Mouse (Mus musculus) midbrain, embryonic 15.5 days (tissue): ENCODE results near the gene Moap1. TPM values are rescaled to one million over a fixed set of nuclear protein-coding genes. Genes with fewer than 3 reads are reported as not detected.

Experiments
- ATAC-seq: fragments of 200-750 bp; cut with Nextera tagmentation; replicated peaks from 2 replicates; pipeline ENCODE4 v1.8.0; 2017; ENCODE audit warnings: moderate TSS enrichment
- H3K27ac ChIP-seq: fragments of 300-500 bp; sonication (generic); 2 replicates; pipeline ENCODE4 v1.5.1; 2015; ENCODE audit warnings: mild to moderate bottlenecking, inconsistent platforms
- H3K27me3 ChIP-seq: fragments of 300-500 bp; sonication (generic); replicated peaks from 2 replicates; pipeline ENCODE4 v1.6.1; 2015; ENCODE audit warnings: inconsistent platforms
- H3K36me3 ChIP-seq: fragments of 300-500 bp; sonication (generic); replicated peaks from 2 replicates; pipeline ENCODE4 v1.6.1; 2015; ENCODE audit warnings: inconsistent platforms
- H3K4me1 ChIP-seq: fragments of 300-500 bp; sonication (generic); 2 replicates; pipeline ENCODE4 v1.6.1; 2015; ENCODE audit warnings: inconsistent platforms
- H3K4me2 ChIP-seq: fragments of 300-500 bp; sonication (generic); 2 replicates; pipeline ENCODE4 v1.6.1; 2015; ENCODE audit warnings: inconsistent platforms, mild to moderate bottlenecking, moderate library complexity
- H3K4me3 ChIP-seq: fragments of 300-500 bp; sonication (generic); 2 replicates; pipeline ENCODE4 v1.5.1; 2015; ENCODE audit warnings: mild to moderate bottlenecking, inconsistent platforms
- H3K9ac ChIP-seq: fragments of 300-500 bp; sonication (generic); 2 replicates; pipeline ENCODE4 v1.6.1; 2015; ENCODE audit warnings: mild to moderate bottlenecking, inconsistent platforms
- H3K9me3 ChIP-seq: fragments of 300-500 bp; sonication (generic); 2 replicates; pipeline ENCODE4 v1.6.1; 2016; ENCODE audit warnings: inconsistent platforms
- WGBS: fragments of 180-500 bp; shearing (Covaris S2); methylation state at CpG from one replicate; pipeline ENCODE4 v1.1.7; 2015; ENCODE audit warnings: mixed read lengths; 5-methylcytosine and 5-hydroxymethylcytosine counted together
- polyA plus RNA-seq: library from polyadenylated mRNA; unstranded; fragments of >200 nt; fragmentation: Nextera tagmentation; extraction: Ambion mirVana; gene quantifications from 2 replicates; pipeline ENCODE4 v1.2.1, GENCODE M21; 2015

The Moap1 gene
- polyA plus RNA-seq, 1 experiment from 2014 or later, result 73.2 TPM

DNA sequence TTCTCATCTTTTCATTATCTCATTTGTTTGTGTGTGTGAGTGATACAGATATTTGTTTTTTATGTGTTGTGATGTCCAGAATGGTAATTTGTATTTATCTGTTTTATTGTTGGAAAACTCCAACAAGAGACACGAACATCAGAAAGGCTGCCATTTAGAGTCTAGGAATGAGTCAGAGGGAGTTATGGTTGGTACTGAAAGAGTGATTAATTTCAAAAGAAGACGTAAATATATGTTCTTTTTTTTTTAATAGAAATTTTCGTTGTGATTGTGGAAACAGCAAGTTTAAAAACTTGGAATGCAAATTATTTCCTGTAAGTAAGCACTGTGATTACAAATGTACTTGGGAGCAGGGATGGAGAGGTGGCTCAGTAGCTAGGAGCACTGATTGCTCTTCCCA is 18.2 kb upstream of the Moap1 start:
- Histone ChIP-seq H3K27me3 (no peaks in the 10 kb centered on the region), H3K9me3 (no peaks in the 10 kb centered on the region), H3K4me2 (no peak overlapping the region), H3K27ac (no peak overlapping the region), H3K4me3 (no peak overlapping the region), H3K4me1 (peaks cover 21% of the 10 kb centered on the region), H3K9ac (no peak overlapping the region), H3K36me3 (peaks cover 12% of the 10 kb centered on the region; the same call in 1 of the 2 replicates)
- WGBS, result 95% methylated on average over 3 of the region's 3 CpGs
- no peak for ATAC-seq

DNA sequence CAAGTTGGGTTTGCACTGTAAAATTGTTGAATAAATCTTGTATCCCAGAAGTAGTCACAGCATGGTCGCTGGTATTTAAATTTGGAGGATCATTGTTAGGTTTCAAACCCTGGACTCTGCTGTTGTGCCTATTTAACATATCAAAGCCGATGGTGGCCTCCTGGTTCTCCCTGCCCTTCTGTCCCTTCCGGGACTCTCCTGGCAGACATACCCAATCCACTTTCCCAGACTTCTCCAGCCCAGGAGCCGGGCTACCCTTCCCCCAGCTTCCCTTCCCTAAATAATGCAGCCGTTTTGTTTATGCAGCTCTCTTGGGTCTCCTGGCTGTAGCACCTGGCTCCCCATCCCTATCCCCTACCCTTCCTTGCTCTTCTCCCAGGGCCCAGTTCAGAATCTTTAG is 15.5 kb upstream of the Moap1 start:
- peaks cover 4% of the 10 kb centered on the region; the same call in 1 of the 2 replicates for H3K36me3 ChIP-seq
- no peak overlapping the region for H3K27ac ChIP-seq
- peaks cover 33% of the 10 kb centered on the region for H3K4me1 ChIP-seq
- peak overlapping the region; percentile 83 for H3K9ac ChIP-seq
- ATAC-seq, result no peak
- no peaks in the 10 kb centered on the region for H3K27me3 ChIP-seq
- H3K4me2 ChIP-seq, result peak overlapping the region; percentile 81
- peak overlapping the region; percentile 85 for H3K4me3 ChIP-seq
- WGBS, result 1% methylated on average over 5 of the region's 5 CpGs
- no peaks in the 10 kb centered on the region for H3K9me3 ChIP-seq

DNA sequence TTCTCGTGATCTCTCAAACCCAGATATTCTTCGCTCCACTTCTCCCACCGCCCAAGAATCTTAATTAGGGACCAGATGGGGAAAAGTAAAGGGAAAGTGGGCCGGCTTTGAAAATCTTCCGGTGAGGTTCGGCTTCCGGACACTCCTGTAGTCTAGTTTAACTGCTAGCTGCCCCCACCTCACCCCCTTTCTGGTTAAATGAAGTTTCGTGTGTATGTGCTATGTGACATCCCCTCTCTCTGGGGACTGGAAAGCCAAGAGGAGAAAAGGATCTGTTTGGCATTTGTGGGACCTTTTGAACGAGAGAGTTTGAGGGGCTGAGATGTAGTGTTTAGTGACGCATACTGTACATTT is 14.9 kb upstream of the Moap1 start, which contains the start of gene Gm20604:
Gm20604 (minus strand) TSS at position 270 of the 354 bp plus-strand sequence.
- Histone ChIP-seq H3K4me1 (peaks cover 33% of the 10 kb centered on the region), H3K36me3 (no peaks in the 10 kb centered on the region; the same call in 1 of the 2 replicates), H3K4me2 (peak within 1 kb of the TSS; percentile 81), H3K9ac (peak within 1 kb of the TSS; percentile 83), H3K27ac (peak within 1 kb of the TSS; percentile 89), H3K27me3 (no peaks in the 10 kb centered on the region), H3K9me3 (no peaks in the 10 kb centered on the region), H3K4me3 (peak within 1 kb of the TSS; percentile 85)
- under 1% methylated on average over 10 of the region's 10 CpGs for WGBS
- no peak for ATAC-seq

DNA sequence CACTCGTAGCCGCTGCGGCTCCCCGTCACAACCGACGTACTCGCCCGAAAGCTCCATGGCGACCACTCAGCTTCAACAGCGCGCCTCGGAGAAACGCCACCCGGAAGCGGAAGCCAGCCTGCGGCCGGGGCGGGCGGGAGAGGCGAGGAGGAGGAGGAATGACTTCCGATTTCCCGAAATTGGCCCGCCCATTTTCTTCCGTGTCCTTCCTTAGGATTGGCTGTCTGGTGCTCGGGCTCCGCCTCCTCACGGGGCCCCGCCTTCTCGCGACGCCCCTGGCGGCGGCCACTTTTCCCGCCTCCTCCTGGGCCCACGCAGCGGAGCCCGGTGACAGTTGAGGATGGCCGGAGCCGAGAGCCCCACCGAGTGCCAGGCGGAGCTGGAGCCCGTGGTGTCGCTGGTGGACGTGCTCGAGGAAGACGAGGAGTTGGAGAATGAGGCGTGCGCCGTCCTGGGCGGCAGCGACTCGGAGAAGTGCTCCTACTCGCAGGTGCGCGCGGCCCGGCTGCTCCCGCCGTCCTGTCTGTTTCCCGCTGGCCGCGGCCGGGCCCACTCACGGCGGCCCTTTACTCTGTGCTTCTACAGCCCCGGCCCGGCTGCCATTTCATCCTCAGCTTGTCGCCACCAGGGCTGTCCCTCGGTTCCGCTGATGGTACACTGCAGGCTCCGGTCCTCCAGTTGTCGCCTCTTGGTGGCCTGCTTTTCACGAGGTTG is 14.4 kb upstream of the Moap1 start, which contains the start of the genes Gm28051, Gon7 and Ubr7:
Gm28051 (minus strand) TSS at position 77 of the 714 bp plus-strand sequence.
Gon7 (minus strand) TSS at position 115 of the 714 bp plus-strand sequence.
Ubr7 (plus strand) TSS at position 279 of the 714 bp plus-strand sequence.
- peak within 1 kb of the TSS; percentile 85 for H3K4me3 ChIP-seq
- under 1% methylated on average over 73 of the region's 73 CpGs for WGBS
- H3K4me1 ChIP-seq, result peaks cover 33% of the 10 kb centered on the region
- H3K27me3 ChIP-seq, result no peaks in the 10 kb centered on the region
- peak within 1 kb of the TSS; percentile 83 for H3K9ac ChIP-seq
- peak within 1 kb of the TSS; percentile 81 for H3K4me2 ChIP-seq
- H3K9me3 ChIP-seq, result no peaks in the 10 kb centered on the region
- H3K36me3 ChIP-seq, result no peaks in the 10 kb centered on the region; the same call in 1 of the 2 replicates
- ATAC-seq, result peak; percentile 97
- H3K27ac ChIP-seq, result peak within 1 kb of the TSS; percentile 89

DNA sequence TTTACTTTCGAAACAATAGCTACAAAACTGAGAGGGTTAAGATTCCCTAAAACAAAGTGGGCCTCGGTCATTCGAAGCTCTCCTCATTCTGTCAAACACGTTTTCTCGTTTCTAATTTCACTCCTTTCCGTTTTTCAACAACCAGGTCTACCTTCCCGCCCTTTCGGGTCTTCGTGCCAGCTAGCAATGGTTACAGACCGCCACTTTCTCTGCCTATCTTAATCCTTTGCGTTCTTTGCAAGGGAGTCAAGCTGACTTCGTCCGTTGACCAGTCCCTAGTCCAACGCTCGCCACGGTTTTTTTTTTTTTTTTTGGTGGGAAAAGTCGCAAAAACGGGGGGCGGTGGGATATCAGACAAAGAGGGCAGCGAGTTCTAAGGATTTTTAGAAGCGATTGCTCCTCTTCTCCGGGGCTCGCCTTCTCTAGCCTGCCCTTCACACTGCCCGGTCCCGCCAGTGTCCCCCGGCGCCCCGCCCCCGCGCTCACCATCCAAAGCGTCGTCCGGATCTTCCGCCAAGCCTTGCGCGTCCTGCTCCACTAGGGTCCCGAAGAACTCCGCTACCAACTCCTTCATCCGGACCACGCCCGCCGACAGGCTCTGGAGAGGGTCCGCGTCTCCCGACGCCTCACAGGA is 13.7 kb upstream of the Moap1 start:
- H3K9ac ChIP-seq, result peak overlapping the region; percentile 57
- 1% methylated on average over 46 of the region's 46 CpGs for WGBS
- peak; percentile 90 for ATAC-seq
- H3K27me3 ChIP-seq, result no peaks in the 10 kb centered on the region
- H3K9me3 ChIP-seq, result no peaks in the 10 kb centered on the region
- H3K36me3 ChIP-seq, result no peaks in the 10 kb centered on the region
- H3K4me3 ChIP-seq, result peak overlapping the region; percentile 85
- H3K27ac ChIP-seq, result peak overlapping the region; percentile 89
- peak overlapping the region; percentile 69 for H3K4me2 ChIP-seq
- H3K4me1 ChIP-seq, result peaks cover 33% of the 10 kb centered on the region

DNA sequence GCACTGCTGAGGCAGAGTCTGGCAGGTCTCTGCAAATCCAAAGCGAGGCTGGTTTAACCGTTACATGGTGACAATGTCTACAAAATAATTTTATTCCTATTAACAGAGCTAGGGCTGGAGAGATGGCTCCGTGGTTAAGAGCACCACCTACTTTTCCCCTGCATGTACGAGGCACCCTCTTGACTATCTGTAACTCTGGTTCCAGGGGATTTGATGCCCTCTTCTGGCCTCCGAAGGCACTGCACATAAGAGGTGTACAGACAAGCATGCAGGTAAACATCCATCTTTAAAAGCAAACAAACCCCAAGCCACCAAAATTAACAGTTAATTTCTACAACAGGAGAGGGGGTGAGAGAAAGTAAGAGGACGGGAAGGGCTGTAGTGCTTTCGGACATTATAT is 12.8 kb upstream of the Moap1 start:
- 88% methylated on average over 7 of the region's 7 CpGs for WGBS
- Histone ChIP-seq H3K4me1 (peaks cover 33% of the 10 kb centered on the region), H3K27ac (no peak overlapping the region), H3K36me3 (no peaks in the 10 kb centered on the region), H3K4me2 (peak overlapping the region; percentile 69), H3K9me3 (no peaks in the 10 kb centered on the region), H3K4me3 (peak overlapping the region; percentile 85), H3K9ac (no peak overlapping the region), H3K27me3 (no peaks in the 10 kb centered on the region)
- no peak for ATAC-seq

DNA sequence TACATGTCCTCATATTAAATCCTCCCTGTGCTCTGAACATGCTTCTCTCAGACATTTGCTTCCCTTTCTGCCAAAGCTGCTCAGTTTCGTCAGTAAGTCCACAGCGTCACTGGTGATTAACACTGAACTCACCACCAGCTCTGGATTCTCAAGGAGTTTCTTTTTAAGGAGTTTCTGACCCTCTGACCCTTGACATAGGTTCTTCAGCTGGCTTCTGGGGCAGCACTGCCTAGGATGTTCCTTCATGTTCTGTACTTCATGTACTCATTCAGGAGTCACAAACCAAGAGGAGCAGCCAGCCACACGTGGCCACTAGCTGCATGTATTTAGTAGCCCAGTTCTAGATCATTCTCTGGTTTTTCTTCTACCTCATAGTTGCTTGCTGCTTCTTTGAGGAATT is 4.8 kb upstream of the Moap1 start:
- H3K36me3 ChIP-seq, result no peaks in the 10 kb centered on the region
- H3K27me3 ChIP-seq, result no peaks in the 10 kb centered on the region
- no peak overlapping the region for H3K27ac ChIP-seq
- H3K4me3 ChIP-seq, result no peak overlapping the region
- H3K4me1 ChIP-seq, result peaks cover 12% of the 10 kb centered on the region
- H3K9me3 ChIP-seq, result no peaks in the 10 kb centered on the region
- H3K4me2 ChIP-seq, result no peak overlapping the region
- ATAC-seq, result no peak
- no peak overlapping the region for H3K9ac ChIP-seq
- WGBS, result 93% methylated on average over 3 of the region's 3 CpGs

DNA sequence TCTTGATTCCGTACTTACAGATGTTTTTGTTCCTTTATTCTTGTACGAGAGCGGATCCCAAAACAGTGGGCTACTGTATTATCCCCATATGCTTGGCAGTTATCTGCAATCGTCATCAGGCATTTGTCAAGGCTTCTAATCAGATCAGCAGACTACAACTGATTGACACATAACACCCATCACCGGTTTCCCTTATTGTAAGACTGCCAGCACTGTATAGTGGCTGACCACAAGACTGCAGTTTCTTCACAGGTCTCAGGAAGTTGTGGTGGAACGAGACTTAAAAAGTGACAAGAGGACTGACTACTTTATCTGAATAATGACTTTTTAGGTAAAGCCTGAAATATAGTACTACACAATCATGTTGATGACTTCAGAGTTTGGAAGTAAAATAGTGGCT is 1.4 kb upstream of the Moap1 start:
- Histone ChIP-seq H3K4me1 (peaks cover 29% of the 10 kb centered on the region), H3K36me3 (no peaks in the 10 kb centered on the region), H3K27ac (no peak overlapping the region), H3K4me2 (peak overlapping the region; percentile 88), H3K9ac (no peak overlapping the region), H3K9me3 (no peaks in the 10 kb centered on the region), H3K27me3 (no peaks in the 10 kb centered on the region), H3K4me3 (peak overlapping the region; percentile 83)
- ATAC-seq, result no peak
- 66% methylated on average over 6 of the region's 6 CpGs for WGBS

DNA sequence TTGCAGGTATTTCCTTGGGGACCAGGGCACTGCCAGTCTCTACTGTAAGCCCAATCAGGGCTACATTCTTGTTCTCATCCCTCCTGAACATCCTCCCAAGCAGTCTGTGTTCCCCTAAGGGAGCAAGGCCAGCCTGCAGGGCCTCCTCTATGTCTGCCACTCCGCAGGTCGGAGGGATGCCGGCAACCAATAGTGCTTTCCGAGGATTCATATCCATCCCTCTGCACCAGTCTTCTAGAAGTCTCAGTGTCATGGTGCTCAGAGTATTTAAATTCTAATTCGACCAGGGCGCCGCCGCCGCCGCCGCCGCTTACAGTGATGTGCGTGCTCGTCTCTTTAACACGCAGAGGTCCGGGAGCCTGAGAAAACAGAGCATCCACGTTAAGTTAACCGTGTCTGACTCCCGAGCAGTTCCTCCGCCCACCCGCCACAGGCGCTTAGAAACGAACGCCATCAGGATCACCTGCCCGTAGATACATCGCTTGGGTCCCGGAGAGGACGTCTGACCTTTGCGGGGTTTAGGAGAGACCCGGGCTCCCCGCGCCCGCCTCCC is 349 bp downstream of the Moap1 start:
- WGBS, result under 1% methylated on average over 33 of the region's 33 CpGs

DNA sequence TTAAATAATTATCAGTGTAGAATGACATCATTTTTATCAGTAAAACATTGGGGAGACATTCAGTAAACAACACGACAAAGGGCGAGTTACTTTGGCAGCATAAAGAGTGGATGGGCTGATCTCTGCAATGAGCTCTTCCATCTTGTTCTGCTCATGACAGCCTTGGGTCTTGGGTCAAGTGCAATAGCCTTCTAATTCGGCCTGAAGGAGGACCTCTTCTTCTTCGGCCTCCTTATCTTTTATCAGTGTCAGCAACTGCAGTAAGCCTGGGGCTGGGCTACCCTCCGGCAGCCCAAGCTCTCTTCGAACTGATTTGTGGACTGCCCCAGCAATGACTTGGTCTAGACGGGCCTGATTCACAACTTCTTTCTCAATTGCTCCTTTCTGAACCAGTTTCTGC is 1.4 kb downstream of the Moap1 start:
- WGBS, result 92% methylated on average over 7 of the region's 7 CpGs
- Histone ChIP-seq H3K4me1 (peaks cover 29% of the 10 kb centered on the region), H3K36me3 (no peaks in the 10 kb centered on the region), H3K4me2 (peak overlapping the region; percentile 88; the same call in 1 of the 2 replicates), H3K9me3 (no peaks in the 10 kb centered on the region), H3K4me3 (peak overlapping the region; percentile 83; the same call in 1 of the 2 replicates), H3K27me3 (no peaks in the 10 kb centered on the region), H3K27ac (no peak overlapping the region), H3K9ac (no peak overlapping the region)
- no peak for ATAC-seq

More for the DNA sequence above, 349 bp downstream of the Moap1 start:
- Histone ChIP-seq H3K9ac (peak overlapping the region; percentile 88), H3K36me3 (no peaks in the 10 kb centered on the region), H3K4me3 (peak overlapping the region; percentile 83), H3K27ac (peak overlapping the region; percentile 96), H3K4me2 (peak overlapping the region; percentile 88), H3K4me1 (peaks cover 29% of the 10 kb centered on the region), H3K9me3 (no peaks in the 10 kb centered on the region), H3K27me3 (no peaks in the 10 kb centered on the region)
- ATAC-seq, result peak; percentile 71

DNA sequence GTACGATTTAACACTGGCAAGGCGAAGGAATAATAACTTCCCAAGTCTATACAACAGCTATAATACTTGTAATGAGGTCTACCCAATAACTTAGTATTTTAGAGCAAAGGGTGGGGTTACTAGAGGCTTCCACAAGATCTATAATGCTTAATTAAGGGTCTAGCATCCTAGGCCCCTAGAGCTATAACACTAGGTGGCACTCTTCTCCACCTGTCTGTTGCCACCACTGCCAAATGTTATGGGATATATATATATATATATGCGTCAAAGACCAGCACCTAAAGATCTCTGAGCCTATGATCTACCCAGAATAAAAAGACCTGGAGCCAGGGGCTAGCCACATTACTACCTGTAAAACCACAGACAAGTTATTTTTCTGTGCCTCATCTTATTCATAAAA is 3.2 kb downstream of the Moap1 start:
- Histone ChIP-seq H3K27me3 (no peaks in the 10 kb centered on the region), H3K36me3 (no peaks in the 10 kb centered on the region), H3K27ac (no peak overlapping the region), H3K4me1 (peaks cover 27% of the 10 kb centered on the region), H3K9ac (no peak overlapping the region), H3K4me2 (no peak overlapping the region), H3K9me3 (no peaks in the 10 kb centered on the region), H3K4me3 (no peak overlapping the region)
- WGBS, result 66% methylated on average over 3 of the region's 3 CpGs
- ATAC-seq, result no peak

GRCm38 (mm10) chr12:102739096-102739495 is 4.4 kb downstream of the Moap1 start:
- H3K4me1 ChIP-seq, result peaks cover 18% of the 10 kb centered on the region
- 85% methylated on average over 5 of the region's 5 CpGs for WGBS
- no peaks in the 10 kb centered on the region for H3K27me3 ChIP-seq
- no peak overlapping the region for H3K4me2 ChIP-seq
- H3K9me3 ChIP-seq, result no peaks in the 10 kb centered on the region
- no peak for ATAC-seq
- H3K36me3 ChIP-seq, result no peaks in the 10 kb centered on the region
- H3K27ac ChIP-seq, result no peak overlapping the region
- H3K9ac ChIP-seq, result no peak overlapping the region
- H3K4me3 ChIP-seq, result no peak overlapping the region
